8 mouse cellular contexts compared by ENCODE assay signal in the genomic region with DNA sequence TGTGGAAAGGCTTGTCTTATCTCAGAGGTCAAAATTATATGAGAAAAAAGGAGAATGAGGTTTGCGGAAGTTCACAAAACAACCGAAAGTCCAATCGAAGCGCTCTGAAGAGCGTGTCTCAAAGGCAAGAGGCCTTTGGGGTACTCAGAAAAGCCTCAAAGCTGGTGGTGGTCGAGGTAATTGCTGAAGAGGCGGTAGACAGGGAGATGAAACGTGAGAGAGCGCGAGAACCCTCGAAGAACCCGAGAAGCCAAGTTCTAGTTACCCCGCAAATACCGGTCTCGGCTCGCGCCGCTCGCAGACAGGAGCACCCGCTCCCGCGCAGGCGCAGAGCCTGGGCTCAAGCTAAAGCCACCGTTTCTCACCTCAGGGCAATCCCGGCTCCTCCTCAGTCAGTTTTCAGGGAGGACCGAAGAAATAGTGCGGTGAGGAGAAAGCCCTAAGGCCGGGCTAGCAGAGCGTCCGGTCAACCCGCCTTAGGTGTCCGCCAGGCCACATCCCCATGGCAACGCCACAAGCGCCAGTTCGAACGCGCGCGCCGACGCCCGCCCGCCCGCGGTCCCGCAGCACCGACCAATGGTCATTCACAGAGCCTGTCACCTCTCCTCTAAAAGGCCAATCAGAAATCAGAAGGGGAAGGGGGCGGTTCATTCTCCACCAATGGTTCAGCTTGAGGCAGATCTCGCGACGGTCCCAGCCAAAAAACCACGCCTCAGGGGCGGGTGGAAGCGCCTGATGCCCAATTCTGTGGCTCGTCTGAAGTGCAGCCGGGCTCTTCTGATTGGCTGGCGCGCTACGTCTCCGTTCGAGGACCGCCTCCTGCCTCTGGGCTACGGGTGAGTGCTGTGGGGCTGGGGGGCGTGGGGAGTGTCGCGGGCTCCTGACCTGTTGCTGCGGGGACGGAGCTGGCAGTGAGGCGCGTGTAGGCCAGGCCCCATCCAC. TPM values are rescaled to one million over a fixed set of nuclear protein-coding genes. Genes with fewer than 3 reads are reported as not detected.
DNase-seq lines count a peak whose midpoint lies in the region; ATAC-seq and TF ChIP-seq lines count a peak whose summit lies in the region.

A gene (minus strand): TSS at position 543 of the 942 bp plus-strand sequence.
A gene (plus strand): TSS at position 807 of the 942 bp plus-strand sequence.

- peak; percentile 34 for DNase-seq in MN1 (ENCODE audit: low spot score)
- peak; percentile 99 for DNase-seq in cerebellum, adult 9-10 months
- DNase-seq in hindbrain, embryonic 10.5 days (ENCODE audit: low spot score) = peak; percentile 98
- DNase-seq in layer of hippocampus, adult 9-11 months = peak; percentile 99
- DNase-seq in lung, postnatal 0 days (ENCODE audit: low spot score) = peak; percentile 100
- peak; percentile 94 for DNase-seq in ovary, postnatal 14 days (ENCODE audit: low spot score)
- peak; percentile 98 for DNase-seq in thymus, postnatal 14 days

- WGBS in hindbrain, embryonic 10.5 days = under 1% methylated on average over 70 of the region's 70 CpGs
- under 1% methylated on average over 70 of the region's 70 CpGs for WGBS in lung, postnatal 0 days

- H3K27me3 ChIP-seq in hindbrain, embryonic 10.5 days (ENCODE audit: insufficient read depth, poor library complexity, severe bottlenecking) = no peaks in the 10 kb centered on the region
- no peaks in the 10 kb centered on the region for H3K27me3 ChIP-seq in lung, postnatal 0 days (replicated peaks; ENCODE audit: insufficient read depth, low read length)

- peak within 1 kb of the TSS; percentile 79 for H3K4me3 ChIP-seq in hindbrain, embryonic 10.5 days
- peak within 1 kb of the TSS; percentile 73 for H3K4me3 ChIP-seq in lung, postnatal 0 days (ENCODE audit: low read depth, low read length)

- no peak for TF ChIP-seq CTCF in lung, postnatal 0 days (IDR thresholded peaks at IDR 0.05)

- H3K9ac ChIP-seq in lung, postnatal 0 days (replicated peaks; ENCODE audit: low read depth) = peak within 1 kb of the TSS; percentile 56

- H3K4me2 ChIP-seq in lung, postnatal 0 days (replicated peaks; ENCODE audit: low read depth, low read length) = peak within 1 kb of the TSS; percentile 84

- H3K36me3 ChIP-seq in hindbrain, embryonic 10.5 days = peaks cover 33% of the 10 kb centered on the region
- H3K36me3 ChIP-seq in lung, postnatal 0 days (ENCODE audit: insufficient read depth, low read length) = no peaks in the 10 kb centered on the region

- H3K9me3 ChIP-seq in hindbrain, embryonic 10.5 days = peaks cover 9% of the 10 kb centered on the region; the same call in 1 of the 2 replicates
- no peaks in the 10 kb centered on the region for H3K9me3 ChIP-seq in lung, postnatal 0 days (ENCODE audit: low read length)

- H3K4me1 ChIP-seq in hindbrain, embryonic 10.5 days (replicated peaks) = peaks cover 25% of the 10 kb centered on the region
- no peaks in the 10 kb centered on the region for H3K4me1 ChIP-seq in lung, postnatal 0 days (ENCODE audit: insufficient read depth, low read depth, low read length)

- H3K27ac ChIP-seq in hindbrain, embryonic 10.5 days = peak within 1 kb of the TSS; percentile 94
- peak within 1 kb of the TSS; percentile 62 for H3K27ac ChIP-seq in lung, postnatal 0 days (ENCODE audit: low read length)

- ATAC-seq in frontal cortex, adult (ENCODE audit: low TSS enrichment) = peak; percentile 98
- peak; percentile 99 for ATAC-seq in lung, postnatal 0 days

- TF ChIP-seq EP300 in lung, postnatal 0 days (IDR thresholded peaks at IDR 0.05) = peak; percentile 84

RNA-seq across cellular contexts. Expression of the first gene that starts in this region (rescaled TPM):
- polyA plus RNA-seq in hindbrain, embryonic 10.5 days (2016; fragmentation: Nextera tagmentation; extraction: Ambion mirVana) = 13.7 and 14.6 TPM in 2 replicates
- polyA plus RNA-seq in lung, postnatal 0 days (2015; fragmentation: Nextera tagmentation; extraction: Ambion mirVana) = 1.1 and 1.3 TPM in 2 replicates

RNA-seq across cellular contexts. Expression of the second gene that starts in this region (rescaled TPM):
- 57.6 and 73.0 TPM in 2 replicates for polyA plus RNA-seq in hindbrain, embryonic 10.5 days (2016; fragmentation: Nextera tagmentation; extraction: Ambion mirVana)
- 23.7 and 28.5 TPM in 2 replicates for polyA plus RNA-seq in lung, postnatal 0 days (2015; fragmentation: Nextera tagmentation; extraction: Ambion mirVana)

Comparison
In these comparisons a context has a peak if more than half of its experiments do, and no peak if none do; other contexts are left out.
1. Peak in every context shown above with its lines: DNase-seq, ATAC-seq, H3K4me3 ChIP-seq and H3K27ac ChIP-seq.
2. DNase-seq: peak in every context shown above with its lines; median percentile 100 in lung, postnatal 0 days; 99 in cerebellum, adult 9-10 months; 99 in layer of hippocampus, adult 9-11 months; 98 in hindbrain, embryonic 10.5 days; 98 in thymus, postnatal 14 days; 94 in ovary, postnatal 14 days; 34 in MN1.